Mouse (Mus musculus) embryonic facial prominence, embryonic 11.5 days (tissue): Measurements from ENCODE around the gene Hspa4l. TPM values are rescaled to one million over a fixed set of nuclear protein-coding genes. Genes with fewer than 3 reads are reported as not detected.

Experiments used
- polyA plus RNA-seq: library from polyadenylated mRNA; unstranded; fragments of >200 nt; fragmentation: Nextera tagmentation; extraction: Ambion mirVana; gene quantifications from 2 replicates; pipeline ENCODE4 v1.2.1, GENCODE M21; 2014

Gene Hspa4l
- polyA plus RNA-seq, 1 experiment from 2014 or later: 22.7 TPM

Other genes starting within 250 kb of the Hspa4l start
- gene Intu, start 213.2 kb upstream of the Hspa4l start, polyA plus RNA-seq: 6.2 and 7.1 TPM in 2 replicates
- 0.22 and 0.45 TPM in 2 replicates for gene Slc25a31, start 35.6 kb upstream of the Hspa4l start, polyA plus RNA-seq
- gene Plk4, start 55.5 kb downstream of the Hspa4l start, polyA plus RNA-seq: 80.9 and 87.2 TPM in 2 replicates
- 6.3 and 7.3 TPM in 2 replicates for gene Mfsd8, start 102.4 kb downstream of the Hspa4l start, polyA plus RNA-seq
- gene Abhd18, start 102.5 kb downstream of the Hspa4l start, polyA plus RNA-seq: 3.0 and 5.1 TPM in 2 replicates
- gene 1700034I23Rik, start 158.0 kb downstream of the Hspa4l start, polyA plus RNA-seq: 0.17 TPM in 1 of 2 replicates, not detected in the other
- 1.4 and 1.7 TPM in 2 replicates for gene Larp1b, start 205.3 kb downstream of the Hspa4l start, polyA plus RNA-seq